Mouse (Mus musculus) MEL (cell line): ENCODE results near the gene Mical3. TPM values are rescaled to one million over a fixed set of nuclear protein-coding genes. Genes with fewer than 3 reads are reported as not detected.

Source experiments
- DNase-seq: peaks from one replicate; pipeline ENCODE4 v3.0.0; 2011; ENCODE audit warnings: low read depth, low spot score
- H3K27ac ChIP-seq: 2 replicates; pipeline ENCODE4 v1.5.1; 2012; ENCODE audit warnings: low read depth, mild to moderate bottlenecking, control low read depth, low read length, moderate library complexity; ENCODE audit not compliant: control insufficient read depth
- H3K27me3 ChIP-seq, 2 experiments: fragments of 150-350 bp in 1 of 2; sonication (generic) in 1 of 2; 2 replicates each; pipeline ENCODE4 v1.6.1; 2012; ENCODE audit warnings: low read length in 2 of 2, mild to moderate bottlenecking in 2 of 2, improper control_type of control experiment in 1 of 2, moderate library complexity in 1 of 2; ENCODE audit not compliant: insufficient read depth in 2 of 2, control insufficient read depth in 1 of 2
- H3K36me3 ChIP-seq, 2 experiments: 2 replicates each; pipeline ENCODE4 v1.6.1; 2012 to 2014; ENCODE audit warnings: low read length in 2 of 2, improper control_type of control experiment in 1 of 2, inconsistent platforms in 1 of 2, mild to moderate bottlenecking in 1 of 2; ENCODE audit not compliant: insufficient read depth in 2 of 2, control insufficient read depth in 1 of 2
- H3K4me1 ChIP-seq, 2 experiments: fragments of 150-350 bp in 1 of 2; sonication (generic) in 1 of 2; 2 replicates each; pipeline ENCODE4 v1.6.1; 2012; ENCODE audit warnings: low read length in 2 of 2, improper control_type of control experiment in 1 of 2, mild to moderate bottlenecking in 1 of 2; ENCODE audit not compliant: insufficient read depth in 2 of 2, control insufficient read depth in 1 of 2
- H3K4me3 ChIP-seq, 2 experiments: fragments of 150-350 bp in 1 of 2; sonication (generic) in 1 of 2; 2 replicates each; pipeline ENCODE4 v1.5.1; 2012; ENCODE audit warnings: low read depth in 2 of 2, low read length in 2 of 2, mild to moderate bottlenecking in 2 of 2, moderate library complexity in 2 of 2, control low read depth in 1 of 2, improper control_type of control experiment in 1 of 2; ENCODE audit not compliant: control insufficient read depth in 1 of 2, insufficient read depth in 1 of 2
- H3K79me2 ChIP-seq: 2 replicates; pipeline ENCODE4 v1.6.1; 2012; ENCODE audit warnings: mild to moderate bottlenecking, low read length, moderate library complexity; ENCODE audit not compliant: control insufficient read depth, poor library complexity, insufficient read depth
- H3K9ac ChIP-seq: 2 replicates; pipeline ENCODE4 v1.6.1; 2012; ENCODE audit warnings: low read depth, mild to moderate bottlenecking, control low read depth, low read length, moderate library complexity; ENCODE audit not compliant: control insufficient read depth, poor library complexity, severe bottlenecking
- H3K9me3 ChIP-seq: fragments of 150-350 bp; sonication (generic); replicated peaks from 2 replicates; pipeline ENCODE4 v1.6.1; 2012; ENCODE audit warnings: mild to moderate bottlenecking, low read length, improper control_type of control experiment, moderate library complexity; ENCODE audit not compliant: insufficient read depth
- BHLHE40 ChIP-seq: IDR thresholded peaks from 2 replicates; pipeline ENCODE4 v1.6.1; 2012; ENCODE audit warnings: low read depth, mild to moderate bottlenecking, inconsistent platforms, low read length, improper control_type of control experiment, borderline replicate concordance
- CHD1 ChIP-seq: IDR thresholded peaks from 2 replicates; pipeline ENCODE4 v1.6.1; 2012; ENCODE audit warnings: low read depth, mild to moderate bottlenecking, inconsistent platforms, low read length, improper control_type of control experiment
- CTCF ChIP-seq, 3 experiments: IDR thresholded peaks in 2 of 3; conservative IDR thresholded peaks in 1 of 3; 2 replicates each; pipeline ENCODE4 v1.5.1; 2011 to 2012; ENCODE audit warnings: low read length in 3 of 3, low read depth in 2 of 3, mild to moderate bottlenecking in 2 of 3, improper control_type of control experiment in 1 of 3, inconsistent platforms in 1 of 3, mixed read lengths in 1 of 3, moderate library complexity in 1 of 3; ENCODE audit not compliant: control insufficient read depth in 1 of 3, insufficient read depth in 1 of 3, poor library complexity in 1 of 3, severe bottlenecking in 1 of 3
- ELF1 ChIP-seq: IDR thresholded peaks from 2 replicates; pipeline ENCODE4 v1.6.1; 2014; ENCODE audit warnings: low read depth, mild to moderate bottlenecking, inconsistent platforms, low read length, improper control_type of control experiment, moderate library complexity
- EP300 ChIP-seq, 2 experiments: IDR thresholded peaks; 2 replicates each; pipeline ENCODE4 v1.6.1; 2011; ENCODE audit warnings: improper control_type of control experiment in 2 of 2, low read length in 2 of 2, low read depth in 1 of 2, mild to moderate bottlenecking in 1 of 2
- ETS1 ChIP-seq: IDR thresholded peaks from 2 replicates; pipeline ENCODE4 v1.6.1; 2012; ENCODE audit warnings: low read depth, mild to moderate bottlenecking, inconsistent platforms, low read length, improper control_type of control experiment, moderate library complexity
- GABPA ChIP-seq: IDR thresholded peaks from 2 replicates; pipeline ENCODE4 v1.6.1; 2012; ENCODE audit warnings: low read depth, mild to moderate bottlenecking, inconsistent platforms, low read length, improper control_type of control experiment, moderate library complexity
- MAX ChIP-seq: IDR thresholded peaks from 2 replicates; pipeline ENCODE4 v1.6.1; 2011; ENCODE audit warnings: low read length, improper control_type of control experiment
- MAZ ChIP-seq: IDR thresholded peaks from 2 replicates; pipeline ENCODE4 v1.6.1; 2012; ENCODE audit warnings: low read depth, mild to moderate bottlenecking, inconsistent platforms, low read length, improper control_type of control experiment
- MXI1 ChIP-seq: IDR thresholded peaks from 2 replicates; pipeline ENCODE4 v1.6.1; 2011; ENCODE audit warnings: mild to moderate bottlenecking, low read depth, low read length, improper control_type of control experiment
- MYB ChIP-seq: IDR thresholded peaks from 2 replicates; pipeline ENCODE4 v1.6.1; 2011; ENCODE audit warnings: mild to moderate bottlenecking, low read depth, low read length, improper control_type of control experiment
- MYC ChIP-seq: IDR thresholded peaks from 2 replicates; pipeline ENCODE4 v1.6.1; 2011; ENCODE audit warnings: low read depth, mild to moderate bottlenecking, low read length, improper control_type of control experiment, moderate library complexity
- NELFE ChIP-seq: IDR thresholded peaks from 2 replicates; pipeline ENCODE4 v1.6.1; 2011; ENCODE audit warnings: low read depth, low read length, improper control_type of control experiment
- NRF1 ChIP-seq: IDR thresholded peaks from 2 replicates; pipeline ENCODE4 v1.6.1; 2014; ENCODE audit warnings: low read depth, mild to moderate bottlenecking, inconsistent platforms, low read length, improper control_type of control experiment, moderate library complexity; ENCODE audit not compliant: poor library complexity, insufficient read depth, severe bottlenecking
- POLR2AphosphoS2 ChIP-seq: IDR thresholded peaks from 2 replicates; pipeline ENCODE4 v1.6.1; 2011; ENCODE audit warnings: low read length, improper control_type of control experiment
- POLR2AphosphoS5 ChIP-seq: IDR thresholded peaks from 2 replicates; pipeline ENCODE4 v1.6.1; 2012; ENCODE audit warnings: low read depth, borderline replicate concordance, mild to moderate bottlenecking, inconsistent platforms, low read length, moderate library complexity, mixed read lengths
- USF1 ChIP-seq: IDR thresholded peaks from 2 replicates; pipeline ENCODE4 v1.6.1; 2014; ENCODE audit warnings: low read depth, mild to moderate bottlenecking, inconsistent platforms, low read length, improper control_type of control experiment, moderate library complexity
- ZNF384 ChIP-seq: IDR thresholded peaks from 2 replicates; pipeline ENCODE4 v1.6.1; 2012; ENCODE audit warnings: low read depth, mild to moderate bottlenecking, inconsistent platforms, low read length, improper control_type of control experiment
- polyA plus RNA-seq, 2 experiments: library from polyadenylated mRNA; stranded (reverse) in 1 of 2; unstranded in 1 of 2; fragments of >175 nt in 1 of 2; fragments of >200 nt in 1 of 2; gene quantifications; 2 replicates each; pipeline versions ENCODE4 v1.2.1 to v1.2.4; 2012; ENCODE audit warnings: low replicate concordance in 2 of 2, low read depth in 1 of 2; ENCODE audit not compliant: insufficient read length in 2 of 2, insufficient read depth in 1 of 2, missing spikeins in 1 of 2
- total RNA-seq: library from RNA; depleted of rRNA; stranded (reverse); fragments of 300-350 nt; gene quantifications from 2 replicates; pipeline ENCODE4 v1.2.3, GENCODE M21; 2012

Mical3 gene
- total and polyA plus RNA-seq, 3 experiments = 19.8 to 125 (median 31.4) TPM

GRCm38 (mm10) chr6:121035268-121035667 is 95.5 kb downstream of the Mical3 start:
- no peak for TF ChIP-seq ZNF384
- TF ChIP-seq MYC = no peak
- no peak for TF ChIP-seq USF1
- TF ChIP-seq EP300 (IDR thresholded peaks at IDR 0.05; ENCODE audit: low read depth in 1 of 2, low read length in 2 of 2) = no peak
- TF ChIP-seq NRF1 = no peak
- no peak for TF ChIP-seq GABPA
- no peak for TF ChIP-seq MXI1
- TF ChIP-seq ELF1 = no peak
- no peak for TF ChIP-seq POLR2AphosphoS5
- no peak for TF ChIP-seq ETS1
- no peak for TF ChIP-seq BHLHE40
- no peak for TF ChIP-seq CTCF (IDR thresholded peaks at IDR 0.05 in 2 of 3, conservative IDR thresholded peaks at IDR 0.05 in 1 of 3; ENCODE audit: control insufficient read depth in 1 of 3, insufficient read depth in 1 of 3, low read depth in 2 of 3, low read length in 3 of 3, poor library complexity in 1 of 3, severe bottlenecking in 1 of 3)
- TF ChIP-seq POLR2AphosphoS2 = no peak
- H3K9me3 ChIP-seq = no peaks in the 10 kb centered on the region
- no peaks in the 10 kb centered on the region for H3K27me3 ChIP-seq
- H3K4me1 ChIP-seq = no peaks in the 10 kb centered on the region
- H3K79me2 ChIP-seq = no peaks in the 10 kb centered on the region
- no peak for DNase-seq
- H3K27ac ChIP-seq = no peak overlapping the region
- H3K9ac ChIP-seq = no peak overlapping the region
- H3K36me3 ChIP-seq = peaks cover 0 to 20% of the 10 kb centered on the region in 2 experiments; a peak in 2 of 4 replicates
- no peak overlapping the region for H3K4me3 ChIP-seq

- H3K4me1 ChIP-seq = no peaks in the 10 kb centered on the region
- no peak for TF ChIP-seq MYC
- TF ChIP-seq MAZ = no peak
- TF ChIP-seq MAX = no peak
- TF ChIP-seq CHD1 = no peak
- no peak for TF ChIP-seq NELFE
- no peak for TF ChIP-seq MYB
- TF ChIP-seq, all 39 proteins: peak for 0
- Histone ChIP-seq H3K27me3 (no peaks in the 10 kb centered on the region), H3K9ac (no peak overlapping the region), H3K36me3 (peaks cover 0 to 18% of the 10 kb centered on the region in 2 experiments; a peak in 2 of 4 replicates), H3K4me3 (no peak overlapping the region), H3K9me3 (no peaks in the 10 kb centered on the region), H3K79me2 (no peaks in the 10 kb centered on the region), H3K27ac (no peak overlapping the region)
- DNase-seq = no peak
Measured at GRCm38 (mm10) chr6:121033250-121033649, 97.5 kb downstream of the Mical3 start.
